Mouse (Mus musculus): ENCODE measurements around the gene Kif5a.

DNA sequence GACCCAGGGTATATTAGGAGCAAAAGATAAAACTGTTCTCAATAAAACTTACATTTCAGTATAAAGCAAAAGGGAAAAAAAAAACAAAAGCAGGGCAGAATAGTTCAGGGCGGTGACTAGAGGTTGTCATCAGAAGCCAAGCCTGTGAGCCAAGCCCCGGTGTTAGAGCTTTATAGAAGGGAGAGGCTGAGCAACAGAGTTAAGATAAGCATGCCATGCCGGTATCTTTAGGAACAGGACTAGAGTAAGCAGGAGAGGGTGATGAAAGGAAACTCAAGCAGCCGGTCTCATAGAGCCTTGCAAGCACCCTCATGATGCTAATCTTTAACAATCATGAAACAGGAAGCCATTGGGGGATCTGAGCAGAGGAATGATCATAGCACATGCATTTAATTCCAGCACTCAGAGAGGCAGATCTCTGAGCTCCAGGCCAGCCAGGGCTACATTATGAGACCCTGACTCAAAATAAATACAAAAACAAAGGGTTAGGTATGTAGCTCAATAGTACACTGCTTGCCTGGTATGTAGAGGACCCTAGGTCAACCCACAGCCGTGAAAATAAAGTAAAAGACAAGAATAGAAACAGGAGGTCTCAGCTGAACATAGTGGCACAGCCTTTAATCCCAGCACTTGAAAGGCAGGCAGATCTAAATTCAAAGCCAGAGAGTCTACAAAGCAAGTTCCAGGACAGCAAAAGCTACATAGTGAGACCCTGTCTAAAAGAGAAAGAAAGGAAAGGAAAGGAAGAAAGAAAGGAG is 28.9 kb upstream of the Kif5a start:
- no peak for TF ChIP-seq CTCF (conservative IDR thresholded peaks at IDR 0.05; ENCODE audit: insufficient read depth, insufficient read length, low read depth, low read length)
- TF ChIP-seq POLR2A (IDR thresholded peaks at IDR 0.05; ENCODE audit: low read depth, low read length), result no peak
